ENCODE assay signal across 23 mouse cellular contexts in the genomic region with DNA sequence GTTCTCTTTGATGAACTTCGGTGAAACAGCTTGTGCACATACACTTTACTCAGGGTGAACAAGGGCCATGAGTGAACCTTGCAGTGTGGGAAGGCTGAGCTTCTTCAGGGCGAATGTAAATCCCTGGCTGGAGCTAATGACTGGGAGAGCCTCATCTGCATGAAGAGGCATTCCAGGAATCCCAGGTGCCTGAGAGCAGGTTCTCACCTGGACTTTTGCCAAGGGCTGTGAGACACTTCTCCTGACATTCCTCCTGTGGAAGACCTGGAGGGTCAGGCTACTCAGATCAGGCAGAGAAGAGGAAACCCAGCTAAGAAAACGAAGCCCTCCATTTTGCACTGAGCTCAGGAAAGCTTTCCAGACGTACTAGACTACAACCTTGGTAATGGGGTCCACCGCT. TPM values are rescaled to one million over a fixed set of nuclear protein-coding genes. Genes with fewer than 3 reads are reported as not detected.
"Had no signal": no experiment of that assay in that cellular context is flagged by ENCODE, and none has a peak within 500 bp of the region (broad histone marks: within the 10 kb centered on the region; RNA-seq: fewer than 3 reads in every experiment).

No protein-coding gene starts in this region.

- DNase-seq: liver, embryonic 13.5 days; liver, postnatal 0 days; lung, postnatal 10 days; right cerebral cortex, postnatal 14 days; right cerebral cortex, postnatal 4 days; spleen, adult 18-20 months; thymus, adult 2 months; thymus, postnatal 25 days; thymus, postnatal 4 days had no signal

- H3K27me3 ChIP-seq: liver, embryonic 13.5 days; liver, embryonic 15.5 days; midbrain, embryonic 15.5 days; neural tube, embryonic 12.5 days had no signal

- H3K27ac ChIP-seq: liver, embryonic 13.5 days; liver, embryonic 15.5 days; macrophage; midbrain, embryonic 13.5 days; midbrain, embryonic 15.5 days; neural tube, embryonic 12.5 days had no signal

- H3K4me1 ChIP-seq: liver, embryonic 13.5 days; liver, embryonic 15.5 days; midbrain, embryonic 13.5 days; midbrain, embryonic 15.5 days; neural tube, embryonic 12.5 days had no signal

- H3K9me3 ChIP-seq: liver, embryonic 13.5 days; liver, embryonic 15.5 days; midbrain, embryonic 13.5 days; midbrain, embryonic 15.5 days; neural tube, embryonic 12.5 days had no signal

- H3K9ac ChIP-seq: liver, embryonic 13.5 days; liver, embryonic 15.5 days; liver, postnatal 0 days; midbrain, embryonic 13.5 days; midbrain, embryonic 15.5 days; neural tube, embryonic 12.5 days had no signal

- ATAC-seq: liver, postnatal 0 days; midbrain, embryonic 13.5 days; midbrain, embryonic 15.5 days had no signal

- H3K36me3 ChIP-seq: liver, embryonic 13.5 days; liver, embryonic 15.5 days; midbrain, embryonic 13.5 days; midbrain, embryonic 15.5 days; neural tube, embryonic 12.5 days had no signal

- H3K4me2 ChIP-seq: liver, embryonic 11.5 days; liver, embryonic 13.5 days; liver, embryonic 15.5 days; midbrain, embryonic 11.5 days; midbrain, embryonic 13.5 days; midbrain, embryonic 15.5 days; neural tube, embryonic 12.5 days had no signal

- H3K4me3 ChIP-seq: liver, embryonic 13.5 days; liver, embryonic 15.5 days; megakaryocyte, embryonic 14.5 days; midbrain, embryonic 13.5 days; midbrain, embryonic 15.5 days; neural tube, embryonic 12.5 days had no signal

RNA-seq across cellular contexts. Expression of a gene that starts 6.9 kb away (rescaled TPM):
- polyA plus RNA-seq: liver, embryonic 11.5 days; liver, embryonic 13.5 days; liver, embryonic 15.5 days; liver, postnatal 0 days; macrophage; midbrain, embryonic 11.5 days; midbrain, embryonic 13.5 days; midbrain, embryonic 15.5 days; midbrain, postnatal 0 days; neural tube, embryonic 12.5 days; neural tube, embryonic 14.5 days; small intestine, adult 2 months; stomach, embryonic 14.5 days; stomach, embryonic 16.5 days; thymus, adult 2 months; urinary bladder, adult 2 months had no signal
